Mouse (Mus musculus) leukemia stem cell, adult 10-12 weeks (primary cell): ENCODE data around the gene Ccdc71. TPM values are rescaled to one million over a fixed set of nuclear protein-coding genes. Genes with fewer than 3 reads are reported as not detected.

Source experiments
- polyA plus RNA-seq: library from polyadenylated mRNA; stranded (reverse); fragments of >175 nt; gene quantifications from 2 replicates; pipeline ENCODE4 v1.2.3, GENCODE M21; 2012; ENCODE audit warnings: low replicate concordance

The Ccdc71 gene
- polyA plus RNA-seq = 9.8 and 21.0 TPM in 2 replicates

GRCm38 (mm10) chr9:108460319-108461178, at the start of gene Ccdc71:
Gene Ccdc71 (plus strand): TSS chr9:108460527.

DNA sequence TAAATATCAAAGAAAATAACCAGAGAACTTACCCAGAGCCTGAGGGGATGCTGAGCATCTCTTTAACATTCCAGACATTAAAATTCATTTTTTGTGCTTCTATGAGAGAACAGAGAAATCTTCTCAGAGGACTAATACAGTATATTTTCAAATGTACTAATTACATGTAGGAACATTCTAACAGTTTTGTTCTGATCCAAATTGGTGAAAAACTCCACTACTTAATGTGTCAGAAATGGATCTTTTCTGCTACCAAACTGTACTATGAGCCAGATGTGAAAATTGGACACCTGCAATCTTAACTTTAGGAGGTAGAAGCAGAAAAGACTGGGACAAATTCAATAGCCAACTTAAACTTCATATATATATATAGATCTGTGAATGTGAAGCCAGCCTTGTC, 31.9 kb upstream of the Ccdc71 start, which contains the start of gene Ccdc36:
TSS of gene Ccdc36 (minus strand) at position 101 of the 400 bp plus-strand sequence.

DNA sequence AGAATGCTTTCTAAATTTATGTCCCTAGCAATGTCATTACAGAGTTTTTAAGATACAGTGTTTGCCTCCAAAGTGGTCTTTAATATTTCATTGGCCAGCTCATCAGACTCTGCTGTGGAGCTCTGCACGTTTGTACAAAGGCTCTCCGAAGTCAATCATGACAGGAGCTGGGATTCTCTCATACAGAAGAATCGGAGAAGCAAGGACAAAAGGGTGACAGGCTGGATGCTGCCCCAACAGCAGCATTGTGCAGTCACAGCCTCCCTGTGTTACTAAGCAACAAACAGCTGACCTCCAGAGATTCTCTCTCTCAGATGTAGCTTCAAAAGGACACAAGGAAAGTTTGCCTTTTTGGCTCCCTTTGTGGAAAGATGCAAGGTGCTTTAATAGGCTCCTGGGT, 24.1 kb upstream of the Ccdc71 start, which contains the start of gene BC048562:
TSS of gene BC048562 (plus strand) at position 301 of the 400 bp plus-strand sequence.

GRCm38 (mm10) chr9:108461181-108461631, 879 bp downstream of the Ccdc71 start, which contains the start of gene Klhdc8b:
Gene Klhdc8b (minus strand): TSS chr9:108461581.

DNA sequence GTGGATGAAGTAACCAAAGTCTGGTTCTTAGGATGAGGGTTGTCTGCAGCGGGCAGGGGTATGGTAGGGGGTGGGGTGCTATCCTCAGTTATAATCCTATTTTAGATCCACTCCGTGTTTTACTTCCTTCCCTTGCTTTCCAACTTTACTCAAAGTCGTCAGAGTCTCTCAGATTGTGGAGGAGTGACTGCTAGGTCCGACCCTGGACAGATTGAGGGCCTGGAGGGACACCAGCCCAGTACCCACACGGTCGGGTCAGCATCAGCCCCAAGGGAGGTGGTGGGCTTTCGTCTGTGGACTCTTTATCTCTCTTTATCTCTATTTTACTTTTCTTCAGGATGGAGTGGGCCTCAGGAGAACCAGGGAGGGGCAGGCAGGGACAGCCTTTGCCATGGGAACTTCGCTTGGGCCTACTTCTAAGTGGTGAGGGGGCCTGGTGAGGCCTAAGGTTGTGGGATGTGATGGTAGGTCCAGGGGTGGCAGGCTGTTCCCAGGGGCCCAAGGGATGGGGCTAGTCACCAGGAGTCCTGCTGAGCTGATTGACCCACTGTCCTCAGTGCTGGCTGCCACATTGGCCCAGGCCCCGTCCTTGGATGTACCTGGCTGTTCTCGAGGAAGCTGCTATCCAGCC, 19.5 kb downstream of the Ccdc71 start, which contains the start of gene Lamb2:
TSS of gene Lamb2 (plus strand) at position 16 of the 631 bp plus-strand sequence.

GRCm38 (mm10) chr9:108490559-108491285, 30.4 kb downstream of the Ccdc71 start, which contains the start of gene Usp19:
Gene Usp19 (plus strand): TSS chr9:108490602.

GRCm38 (mm10) chr9:108507619-108508434, 47.5 kb downstream of the Ccdc71 start, which contains the start of gene Qars:
Gene Qars (plus strand): TSS chr9:108507706.

Other genes starting within 250 kb of the Ccdc71 start
- gene Dag1, start 196.6 kb upstream of the Ccdc71 start, polyA plus RNA-seq = 10.5 and 13.6 TPM in 2 replicates
- gene Nicn1, start 170.1 kb upstream of the Ccdc71 start, polyA plus RNA-seq = 0.14 TPM in 2 replicates
- gene Amt, start 163.7 kb upstream of the Ccdc71 start, polyA plus RNA-seq = not detected in 2 replicates
- gene Rhoa, start 154.4 kb upstream of the Ccdc71 start, polyA plus RNA-seq = 53.2 and 101 TPM in 2 replicates
- gene Tcta, start 154.4 kb upstream of the Ccdc71 start, polyA plus RNA-seq = 1.6 and 3.6 TPM in 2 replicates
- gene Gpx1, start 121.6 kb upstream of the Ccdc71 start, polyA plus RNA-seq = 197 and 287 TPM in 2 replicates
- gene Usp4, start 112.7 kb upstream of the Ccdc71 start, polyA plus RNA-seq = 10.2 and 101 TPM in 2 replicates
- 4.5 and 5.6 TPM in 2 replicates for gene 1700102P08Rik, start 67.7 kb upstream of the Ccdc71 start, polyA plus RNA-seq
- gene Ccdc36, start 32.0 kb upstream of the Ccdc71 start, polyA plus RNA-seq = 0.08 TPM in 1 of 2 replicates, not detected in the other
- gene BC048562, start 24.0 kb upstream of the Ccdc71 start, polyA plus RNA-seq = not detected in 2 replicates
- gene Klhdc8b, start 1.1 kb downstream of the Ccdc71 start, polyA plus RNA-seq = 52.5 and 54.2 TPM in 2 replicates
- 1.3 and 3.0 TPM in 2 replicates for gene Lamb2, start 19.2 kb downstream of the Ccdc71 start, polyA plus RNA-seq
- gene Usp19, start 30.1 kb downstream of the Ccdc71 start, polyA plus RNA-seq = 106 and 149 TPM in 2 replicates
- 32.3 and 117 TPM in 2 replicates for gene Qars, start 47.2 kb downstream of the Ccdc71 start, polyA plus RNA-seq
- gene Qrich1, start 56.3 kb downstream of the Ccdc71 start, polyA plus RNA-seq = 36.4 and 112 TPM in 2 replicates
- 46.8 and 263 TPM in 2 replicates for gene Impdh2, start 99.8 kb downstream of the Ccdc71 start, polyA plus RNA-seq
- 5.1 and 19.2 TPM in 2 replicates for gene Ndufaf3, start 106.9 kb downstream of the Ccdc71 start, polyA plus RNA-seq
- 182 and 245 TPM in 2 replicates for gene Dalrd3, start 109.4 kb downstream of the Ccdc71 start, polyA plus RNA-seq
- gene Wdr6, start 118.2 kb downstream of the Ccdc71 start, polyA plus RNA-seq = 5.5 and 18.8 TPM in 2 replicates
- gene P4htm, start 137.1 kb downstream of the Ccdc71 start, polyA plus RNA-seq = 1.8 and 2.9 TPM in 2 replicates
- 99.5 and 180 TPM in 2 replicates for gene Arih2, start 188.9 kb downstream of the Ccdc71 start, polyA plus RNA-seq
- 1.6 and 2.5 TPM in 2 replicates for gene Slc25a20, start 201.6 kb downstream of the Ccdc71 start, polyA plus RNA-seq
- 15.9 and 24.3 TPM in 2 replicates for gene Prkar2a, start 228.8 kb downstream of the Ccdc71 start, polyA plus RNA-seq